Mouse (Mus musculus): ENCODE measurements around the gene Prss53. TPM values are rescaled to one million over a fixed set of nuclear protein-coding genes. Genes with fewer than 3 reads are reported as not detected.

Gene Prss53
- polyA plus RNA-seq, 1 experiment from 2014 or later: 2.4 TPM

GRCm38 (mm10) chr7:127907939-127908338 lies 17.2 kb upstream of the Prss53 start:
- Histone ChIP-seq H3K4me1 (replicated peaks; ENCODE audit: control insufficient read depth, insufficient read depth, low read length) (peaks cover 4% of the 10 kb centered on the region; the same call in 1 of the 2 replicates), H3K27ac (ENCODE audit: low read depth, low read length) (no peak overlapping the region), H3K9me3 (ENCODE audit: control insufficient read depth) (no peaks in the 10 kb centered on the region), H3K4me2 (replicated peaks; ENCODE audit: low read depth) (no peak overlapping the region), H3K9ac (ENCODE audit: low read depth, low read length) (no peak overlapping the region), H3K4me3 (ENCODE audit: low read depth, low read length) (no peak overlapping the region), H3K27me3 (replicated peaks; ENCODE audit: control insufficient read depth, insufficient read depth, low read length) (no peaks in the 10 kb centered on the region), H3K36me3 (ENCODE audit: control insufficient read depth, insufficient read depth) (peaks cover 39% of the 10 kb centered on the region)
- no peak for ATAC-seq
- 94% methylated on average over 12 of the region's 12 CpGs for WGBS
- no peak for TF ChIP-seq CTCF (IDR thresholded peaks at IDR 0.05; ENCODE audit: low read depth)

GRCm38 (mm10) chr7:127903971-127904796 lies 13.4 kb upstream of the Prss53 start, which contains the start of gene Bckdk:
Gene Bckdk, plus strand, starts transcription at chr7:127904082.
- no peaks in the 10 kb centered on the region for H3K9me3 ChIP-seq (ENCODE audit: control insufficient read depth)
- peak; percentile 68 for ATAC-seq
- peak within 1 kb of the TSS; percentile 72 for H3K9ac ChIP-seq (ENCODE audit: low read depth, low read length)
- H3K27ac ChIP-seq (ENCODE audit: low read depth, low read length): peak within 1 kb of the TSS; percentile 67
- WGBS: 3% methylated on average over 38 of the region's 38 CpGs
- no peaks in the 10 kb centered on the region for H3K4me1 ChIP-seq (replicated peaks; ENCODE audit: control insufficient read depth, insufficient read depth, low read length)
- TF ChIP-seq CTCF (IDR thresholded peaks at IDR 0.05; ENCODE audit: low read depth): peak; percentile 48
- H3K4me2 ChIP-seq (replicated peaks; ENCODE audit: low read depth): peak within 1 kb of the TSS; percentile 87
- H3K27me3 ChIP-seq (replicated peaks; ENCODE audit: control insufficient read depth, insufficient read depth, low read length): no peaks in the 10 kb centered on the region
- peak within 1 kb of the TSS; percentile 67 for H3K4me3 ChIP-seq (ENCODE audit: low read depth, low read length)
- H3K36me3 ChIP-seq (ENCODE audit: control insufficient read depth, insufficient read depth): peaks cover 39% of the 10 kb centered on the region

- H3K4me1 ChIP-seq (replicated peaks; ENCODE audit: control insufficient read depth, insufficient read depth, low read length): no peaks in the 10 kb centered on the region
- no peaks in the 10 kb centered on the region for H3K9me3 ChIP-seq (ENCODE audit: control insufficient read depth)
- H3K4me3 ChIP-seq (ENCODE audit: low read depth, low read length): no peak overlapping the region
- 75% methylated on average over 2 of the region's 2 CpGs for WGBS
- ATAC-seq: no peak
- no peak for TF ChIP-seq CTCF (IDR thresholded peaks at IDR 0.05; ENCODE audit: low read depth)
- no peak overlapping the region for H3K9ac ChIP-seq (ENCODE audit: low read depth, low read length)
- H3K27ac ChIP-seq (ENCODE audit: low read depth, low read length): no peak overlapping the region
- peaks cover 17% of the 10 kb centered on the region for H3K36me3 ChIP-seq (ENCODE audit: control insufficient read depth, insufficient read depth)
- no peak overlapping the region for H3K4me2 ChIP-seq (replicated peaks; ENCODE audit: low read depth)
- no peaks in the 10 kb centered on the region for H3K27me3 ChIP-seq (replicated peaks; ENCODE audit: control insufficient read depth, insufficient read depth, low read length)
Measured at GRCm38 (mm10) chr7:127901772-127902171, 11.0 kb upstream of the Prss53 start.

GRCm38 (mm10) chr7:127899997-127900396 lies 9.2 kb upstream of the Prss53 start:
- Histone ChIP-seq H3K4me2 (replicated peaks; ENCODE audit: low read depth) (peak overlapping the region; percentile 46), H3K36me3 (ENCODE audit: control insufficient read depth, insufficient read depth) (no peaks in the 10 kb centered on the region), H3K4me3 (ENCODE audit: low read depth, low read length) (no peak overlapping the region), H3K27ac (ENCODE audit: low read depth, low read length) (peak overlapping the region; percentile 82), H3K9ac (ENCODE audit: low read depth, low read length) (peak overlapping the region; percentile 31; the same call in 1 of the 2 replicates), H3K9me3 (ENCODE audit: control insufficient read depth) (no peaks in the 10 kb centered on the region), H3K4me1 (replicated peaks; ENCODE audit: control insufficient read depth, insufficient read depth, low read length) (peaks cover 4% of the 10 kb centered on the region; the same call in 1 of the 2 replicates), H3K27me3 (replicated peaks; ENCODE audit: control insufficient read depth, insufficient read depth, low read length) (no peaks in the 10 kb centered on the region)
- WGBS: 18% methylated on average over 7 of the region's 7 CpGs
- TF ChIP-seq CTCF (IDR thresholded peaks at IDR 0.05; ENCODE audit: low read depth): no peak
- peak; percentile 49 for ATAC-seq

- H3K27me3 ChIP-seq (replicated peaks; ENCODE audit: control insufficient read depth, insufficient read depth, low read length): no peaks in the 10 kb centered on the region
- TF ChIP-seq CTCF (IDR thresholded peaks at IDR 0.05; ENCODE audit: low read depth): no peak
- 32% methylated on average over 10 of the region's 10 CpGs for WGBS
- no peaks in the 10 kb centered on the region for H3K9me3 ChIP-seq (ENCODE audit: control insufficient read depth)
- H3K4me1 ChIP-seq (replicated peaks; ENCODE audit: control insufficient read depth, insufficient read depth, low read length): peaks cover 6% of the 10 kb centered on the region; the same call in 1 of the 2 replicates
- peak overlapping the region; percentile 46; the same call in 1 of the 2 replicates for H3K4me2 ChIP-seq (replicated peaks; ENCODE audit: low read depth)
- H3K27ac ChIP-seq (ENCODE audit: low read depth, low read length): peak overlapping the region; percentile 82; the same call in 1 of the 2 replicates
- ATAC-seq: no peak
- no peak overlapping the region for H3K4me3 ChIP-seq (ENCODE audit: low read depth, low read length)
- H3K36me3 ChIP-seq (ENCODE audit: control insufficient read depth, insufficient read depth): no peaks in the 10 kb centered on the region
- H3K9ac ChIP-seq (ENCODE audit: low read depth, low read length): no peak overlapping the region
Measured at GRCm38 (mm10) chr7:127898179-127898956, 7.6 kb upstream of the Prss53 start.

GRCm38 (mm10) chr7:127897542-127897941 lies 6.8 kb upstream of the Prss53 start:
- 84% methylated on average over 7 of the region's 7 CpGs for WGBS
- ATAC-seq: no peak
- Histone ChIP-seq H3K9ac (ENCODE audit: low read depth, low read length) (no peak overlapping the region), H3K4me2 (replicated peaks; ENCODE audit: low read depth) (no peak overlapping the region), H3K4me3 (ENCODE audit: low read depth, low read length) (no peak overlapping the region), H3K4me1 (replicated peaks; ENCODE audit: control insufficient read depth, insufficient read depth, low read length) (peaks cover 6% of the 10 kb centered on the region; the same call in 1 of the 2 replicates), H3K27me3 (replicated peaks; ENCODE audit: control insufficient read depth, insufficient read depth, low read length) (no peaks in the 10 kb centered on the region), H3K36me3 (ENCODE audit: control insufficient read depth, insufficient read depth) (peaks cover 7% of the 10 kb centered on the region; the same call in 1 of the 2 replicates), H3K9me3 (ENCODE audit: control insufficient read depth) (no peaks in the 10 kb centered on the region), H3K27ac (ENCODE audit: low read depth, low read length) (no peak overlapping the region)
- no peak for TF ChIP-seq CTCF (IDR thresholded peaks at IDR 0.05; ENCODE audit: low read depth)

All from intestine, postnatal 0 days (tissue).